Mouse (Mus musculus) left cerebral cortex, postnatal 14 days (tissue): ENCODE data around the gene Emp1. TPM values are rescaled to one million over a fixed set of nuclear protein-coding genes. Genes with fewer than 3 reads are reported as not detected.
A peak's percentile ranks its signal among the peaks of the same experiment; 100 is the strongest.

ENCODE experiments used
- DNase-seq, 2 experiments: peaks; one replicate each; pipeline ENCODE4 v3.0.0; 2021 to 2022; ENCODE audit warnings: low spot score in 2 of 2, mixed read lengths in 1 of 2
- intact Hi-C: fragments of 180-260 bp; cut with DNase I; formaldehyde crosslinking; loops from one replicate; pipeline ENCODE4 v1.15.1; 2025
- total RNA-seq, 2 experiments: library from RNA; stranded (reverse); gene quantifications; 2 replicates each; pipeline ENCODE4 v1.2.3; 2021

Gene Emp1
- total RNA-seq, 2 experiments from 2014 or later, result 3.4 to 3.6 TPM

- no peak for DNase-seq
- intact Hi-C loops, result no loop called here
These were observed 267 bp upstream of the Emp1 start for GRCm38 (mm10) chr6:135362098-135362458.

- no peak for DNase-seq
- intact Hi-C loops, result no loop called here
These were observed 1.1 kb downstream of the Emp1 start for GRCm38 (mm10) chr6:135363344-135364040.

GRCm38 (mm10) chr6:135364041-135364745 lies 1.8 kb downstream of the Emp1 start:
- intact Hi-C loops, result no loop called here

GRCm38 (mm10) chr6:135364891-135365301 lies 2.6 kb downstream of the Emp1 start:
- intact Hi-C loops, result no loop called here
- no peak for DNase-seq

More at GRCm38 (mm10) chr6:135364041-135364745, 1.8 kb downstream of the Emp1 start:
- no peak for DNase-seq

DNA sequence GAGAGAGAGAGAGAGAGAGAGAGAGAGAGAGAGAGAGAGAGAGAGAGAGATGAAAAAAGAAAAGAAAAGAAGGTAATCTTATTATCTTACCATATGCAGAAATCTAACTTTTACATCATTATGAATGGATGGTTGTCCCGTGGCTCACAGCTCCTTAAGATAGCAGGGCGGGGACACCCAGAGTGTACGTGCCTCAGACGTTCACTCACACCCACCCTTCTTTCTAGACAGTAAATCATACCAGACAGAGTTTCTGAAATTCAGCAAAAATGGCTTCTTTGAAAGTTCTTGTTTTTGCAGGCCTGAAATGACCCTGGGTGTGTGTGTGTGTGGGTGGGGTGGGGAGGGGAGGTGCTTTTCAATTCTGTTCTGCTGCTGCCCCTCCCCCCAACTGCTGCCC lies 3.3 kb downstream of the Emp1 start:
- intact Hi-C loops, result no loop called here
- no peak for DNase-seq

- DNase-seq, result no peak
- intact Hi-C loops, result no loop called here
These were observed 5.9 kb downstream of the Emp1 start for GRCm38 (mm10) chr6:135368230-135368629.

- peak; percentile 64 for DNase-seq
- intact Hi-C loops, result no loop called here
These were observed 7.2 kb downstream of the Emp1 start for GRCm38 (mm10) chr6:135369551-135369968.

- intact Hi-C loops, result loop anchor here (5.0 kb wide), 1 partner anchor 284 kb away; no protein-coding TSS in a partner anchor
- DNase-seq, result no peak
These were observed 8.6 kb downstream of the Emp1 start for GRCm38 (mm10) chr6:135370954-135371353.

DNA sequence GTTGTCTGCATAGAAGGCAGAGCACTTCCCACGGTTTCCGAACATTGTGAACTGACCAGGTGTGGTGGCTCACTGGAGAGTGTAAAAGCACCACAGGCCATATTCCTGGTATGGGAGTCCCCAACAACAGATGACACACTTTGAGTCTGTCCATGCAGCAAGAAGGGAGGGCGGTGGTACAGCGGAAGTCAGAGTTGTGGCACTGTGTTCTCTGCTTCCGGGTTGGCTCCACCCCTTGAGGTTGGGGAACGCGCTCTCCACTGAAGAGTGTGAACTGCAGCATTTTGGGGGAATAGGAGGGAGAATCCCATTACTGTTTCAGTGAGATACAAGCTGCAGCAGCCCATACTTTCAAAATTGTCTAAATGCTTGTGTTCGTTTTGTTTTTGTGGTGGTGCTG lies 11.0 kb downstream of the Emp1 start:
- DNase-seq, result no peak

GRCm38 (mm10) chr6:135375818-135376217 lies 13.5 kb downstream of the Emp1 start:
- intact Hi-C loops, result loop anchor here (2.0 to 5.0 kb wide), 2 partner anchors 127 to 229 kb away; no protein-coding TSS in a partner anchor
- no peak for DNase-seq

More for the DNA sequence above, 11.0 kb downstream of the Emp1 start:
- intact Hi-C loops, result loop anchor here (5.0 kb wide), 1 partner anchor 286 kb away; no protein-coding TSS in a partner anchor

- DNase-seq, result no peak
- intact Hi-C loops, result loop anchor here (2.0 to 5.0 kb wide), 2 partner anchors 127 to 229 kb away; no protein-coding TSS in a partner anchor
These were observed 13.9 kb downstream of the Emp1 start for GRCm38 (mm10) chr6:135376248-135376647.

GRCm38 (mm10) chr6:135377583-135378319 lies 15.4 kb downstream of the Emp1 start:
- DNase-seq, result peak; percentile 76 to 79
- intact Hi-C loops, result loop anchor here (2.0 to 5.0 kb wide), 2 partner anchors 129 to 230 kb away; no protein-coding TSS in a partner anchor

DNA sequence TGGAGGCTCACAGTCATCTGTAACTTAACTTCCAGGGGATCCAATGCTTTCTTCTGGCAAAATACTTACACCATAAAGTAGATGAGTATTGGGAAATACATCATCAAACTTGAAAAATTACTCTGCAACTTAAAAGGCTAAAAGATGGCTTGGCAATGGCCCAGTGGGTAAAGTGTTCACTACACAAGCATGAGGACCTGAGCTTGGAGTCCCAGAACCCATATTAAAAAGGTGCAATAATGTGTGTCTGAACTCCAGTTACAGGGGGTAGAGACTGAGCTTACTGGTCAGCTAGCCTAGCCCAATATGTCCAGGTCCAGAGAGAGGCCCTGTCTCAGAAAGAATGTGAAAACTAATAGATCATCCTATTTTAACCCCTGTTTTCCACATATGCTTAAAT lies 21.6 kb downstream of the Emp1 start:
- intact Hi-C loops, result no loop called here
- no peak for DNase-seq

- DNase-seq, result peak; percentile 42 to 71
These were observed 23.6 kb downstream of the Emp1 start for GRCm38 (mm10) chr6:135385738-135386459.

GRCm38 (mm10) chr6:135387653-135388052 lies 25.3 kb downstream of the Emp1 start:
- no peak for DNase-seq
- intact Hi-C loops, result no loop called here

More at GRCm38 (mm10) chr6:135385738-135386459, 23.6 kb downstream of the Emp1 start:
- intact Hi-C loops, result no loop called here

GRCm38 (mm10) chr6:135388711-135389110 lies 26.4 kb downstream of the Emp1 start:
- intact Hi-C loops, result no loop called here
- DNase-seq, result no peak

DNA sequence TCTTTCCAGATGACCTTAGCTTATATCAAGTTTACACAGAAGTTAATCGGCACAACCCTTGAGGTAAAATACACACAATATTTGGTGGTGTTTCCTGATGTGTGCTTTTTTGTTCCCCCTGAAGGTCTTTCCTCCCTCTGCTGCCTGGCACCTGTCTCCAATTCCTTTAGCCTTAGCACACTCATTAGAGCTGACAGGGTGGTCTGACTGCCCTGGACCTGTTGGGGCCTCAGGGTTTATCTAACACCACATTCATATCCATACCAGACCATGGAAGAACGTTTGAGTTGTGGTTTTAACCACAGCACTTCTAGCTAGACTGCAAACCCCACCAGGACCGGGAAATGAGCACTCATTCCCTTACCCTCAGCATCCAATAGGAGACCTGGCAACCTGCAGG lies 28.1 kb downstream of the Emp1 start:
- intact Hi-C loops, result no loop called here
- no peak for DNase-seq

DNA sequence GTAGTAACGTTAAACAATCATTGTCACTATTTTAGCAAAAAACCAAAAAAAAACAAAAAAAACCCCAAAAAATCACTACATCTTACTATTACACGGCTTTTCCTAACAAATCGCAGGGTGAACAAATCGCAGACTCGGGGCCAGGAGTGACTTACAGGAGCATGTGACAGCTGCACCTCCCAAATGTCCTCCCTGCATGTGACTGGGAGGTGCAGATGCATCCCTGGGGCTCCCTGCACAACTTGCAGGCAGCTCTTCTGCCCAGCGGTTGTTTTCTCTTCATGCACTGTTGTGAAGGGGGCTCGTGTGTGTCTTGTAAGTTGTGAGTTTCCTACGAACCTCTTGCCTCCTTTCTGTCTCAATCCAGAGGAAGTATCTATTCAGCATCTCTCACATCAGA lies 33.0 kb downstream of the Emp1 start:
- no peak for DNase-seq
- intact Hi-C loops, result no loop called here

DNA sequence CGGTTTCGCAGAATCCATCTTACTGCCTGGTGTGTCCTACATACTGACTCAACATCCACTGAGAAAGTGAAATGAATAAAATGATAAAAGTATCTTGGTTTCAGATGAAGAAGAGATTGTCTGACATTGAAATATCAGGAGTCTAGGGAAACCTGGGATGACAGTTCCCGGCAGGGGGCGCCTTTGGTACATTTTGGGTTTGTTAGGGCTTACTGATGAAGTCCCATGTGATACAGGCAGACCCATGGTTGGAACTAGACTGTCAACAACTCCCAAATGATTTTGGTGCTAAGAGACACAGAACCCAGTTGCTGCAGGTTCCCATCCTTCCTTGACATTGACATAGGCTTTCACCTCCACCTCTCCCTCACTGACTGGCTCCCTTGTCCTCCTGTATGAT lies 34.7 kb downstream of the Emp1 start:
- intact Hi-C loops, result no loop called here
- DNase-seq, result no peak
